Mouse (Mus musculus) testis, adult 2 months (tissue): Measurements from ENCODE around the gene Myh15.

Experiments used
- CTCF ChIP-seq: fragments of 200-500 bp; IDR thresholded peaks from 2 replicates; pipeline ENCODE4 v1.5.1; 2012; ENCODE audit warnings: low read depth, mild to moderate bottlenecking, inconsistent platforms, low read length, moderate library complexity; ENCODE audit not compliant: control insufficient read depth, insufficient read depth, insufficient replicate concordance
- POLR2A ChIP-seq: fragments of 200-500 bp; IDR thresholded peaks from 2 replicates; pipeline ENCODE4 v1.6.1; 2012; ENCODE audit warnings: low read depth, mild to moderate bottlenecking, inconsistent platforms, low read length, moderate library complexity; ENCODE audit not compliant: control insufficient read depth

GRCm38 (mm10) chr16:49167325-49167724 is 110.0 kb downstream of the Myh15 start:
- TF ChIP-seq CTCF (no peak), POLR2A (no peak)
